Mouse (Mus musculus) left cerebral cortex, adult 2 months (tissue): ENCODE results near the gene Apmap. TPM values are rescaled to one million over a fixed set of nuclear protein-coding genes. Genes with fewer than 3 reads are reported as not detected.

ENCODE experiments used
- DNase-seq, 2 experiments: peaks; one replicate each; pipeline ENCODE4 v3.0.0; 2021 to 2022; ENCODE audit warnings: low spot score in 2 of 2, mixed read lengths in 1 of 2; ENCODE audit errors: extremely low spot score in 1 of 2
- H3K27ac ChIP-seq: fragments of 200-600 bp; 2 replicates; pipeline ENCODE4 v1.8.1; 2022
- H3K4me3 ChIP-seq: fragments of 200-600 bp; 2 replicates; pipeline ENCODE4 v1.8.1; 2022
- CTCF ChIP-seq: fragments of 200-600 bp; IDR thresholded peaks from 2 replicates; pipeline ENCODE4 v1.8.1; 2022; ENCODE audit warnings: antibody characterized with exemption, mild to moderate bottlenecking, moderate library complexity
- intact Hi-C: fragments of 180-260 bp; cut with DNase I; formaldehyde crosslinking; loops from one replicate; pipeline ENCODE4 v1.15.1; 2025
- total RNA-seq, 2 experiments: library from RNA; stranded (reverse); gene quantifications; 2 replicates each; pipeline ENCODE4 v1.2.3; 2021

Apmap gene
- total RNA-seq, 2 experiments from 2014 or later = 49.5 to 56.7 TPM

DNA sequence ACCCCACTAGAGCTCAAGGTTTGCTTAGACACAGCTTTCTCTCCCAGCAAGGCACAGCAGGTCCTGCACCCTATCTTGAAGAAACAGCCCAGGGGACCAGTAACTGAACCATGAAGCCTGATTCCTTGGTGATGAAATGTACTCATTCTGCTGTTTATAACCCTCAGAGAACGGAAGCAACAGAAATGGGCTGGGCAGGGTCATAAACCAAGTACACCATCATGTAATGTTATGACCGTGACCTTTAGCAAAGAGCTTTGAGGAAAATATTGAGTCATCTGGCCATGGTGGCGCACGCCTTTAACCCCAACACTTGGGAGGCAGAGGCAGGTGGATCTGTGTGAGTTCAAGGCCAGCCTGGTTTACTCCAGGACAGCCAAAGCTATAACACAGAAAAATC is 36.9 kb upstream of the Apmap start:
- intact Hi-C loops = no loop called here
- H3K4me3 ChIP-seq = no peak overlapping the region
- no peak for TF ChIP-seq CTCF
- H3K27ac ChIP-seq = peak overlapping the region; percentile 55; the same call in 1 of the 2 replicates
- no peak for DNase-seq

DNA sequence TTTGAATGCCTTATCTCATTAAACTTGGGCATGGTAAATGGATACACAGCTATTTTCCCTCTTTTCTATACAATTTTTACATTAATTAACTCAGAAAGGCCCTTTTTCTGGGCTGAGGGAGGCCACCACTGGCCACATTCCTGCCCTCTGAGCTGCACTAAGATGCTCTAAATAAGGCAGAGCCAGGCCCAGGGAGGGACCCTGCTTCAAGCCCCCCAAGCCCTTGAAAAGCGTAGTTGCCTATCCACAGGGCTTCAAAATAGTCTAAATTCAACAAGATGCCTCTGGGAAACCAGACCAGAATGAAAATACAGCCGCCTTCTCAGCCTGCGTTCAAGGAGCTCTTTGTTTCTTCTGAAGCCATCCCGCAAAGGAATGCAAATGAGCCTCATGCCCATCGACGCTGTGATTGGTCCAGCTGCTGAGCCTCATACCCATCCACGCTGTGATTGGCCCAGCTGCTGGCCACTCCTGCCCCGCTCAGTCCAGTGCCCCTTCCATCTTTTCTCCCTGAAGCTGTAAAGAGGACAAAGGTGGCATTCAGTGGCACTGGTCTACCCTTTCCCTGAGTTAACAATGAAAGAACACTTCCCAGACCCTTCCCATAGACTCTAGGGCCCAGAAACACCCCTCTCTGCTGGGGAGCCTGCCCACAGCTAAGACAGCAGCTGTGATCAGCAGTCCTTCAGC is 35.5 kb upstream of the Apmap start:
- DNase-seq = peak; percentile 22 to 67
- TF ChIP-seq CTCF = no peak
- intact Hi-C loops = no loop called here
- Histone ChIP-seq H3K4me3 (no peak overlapping the region), H3K27ac (peak overlapping the region; percentile 74)

DNA sequence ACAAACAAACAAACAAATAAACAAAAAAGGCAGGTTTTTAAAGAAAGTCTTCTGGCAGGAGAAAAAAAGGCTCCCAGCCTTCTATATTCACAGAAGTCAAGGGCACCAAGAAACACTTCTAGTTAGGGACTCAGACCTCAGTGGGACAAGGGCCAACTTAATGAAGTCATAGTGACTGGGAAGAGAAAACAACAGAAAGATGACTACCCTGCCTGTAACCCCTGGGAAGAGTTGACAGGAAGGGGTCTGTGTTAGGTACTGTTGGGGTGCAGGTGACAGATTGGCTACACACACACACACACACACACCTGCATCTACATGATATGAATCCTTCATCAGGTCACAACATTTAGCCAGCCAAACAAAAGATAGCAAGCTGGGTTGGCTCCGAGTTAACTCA is 34.8 kb upstream of the Apmap start:
- intact Hi-C loops = no loop called here
- no peak for DNase-seq
- H3K27ac ChIP-seq = peak overlapping the region; percentile 74
- TF ChIP-seq CTCF = no peak
- no peak overlapping the region for H3K4me3 ChIP-seq

DNA sequence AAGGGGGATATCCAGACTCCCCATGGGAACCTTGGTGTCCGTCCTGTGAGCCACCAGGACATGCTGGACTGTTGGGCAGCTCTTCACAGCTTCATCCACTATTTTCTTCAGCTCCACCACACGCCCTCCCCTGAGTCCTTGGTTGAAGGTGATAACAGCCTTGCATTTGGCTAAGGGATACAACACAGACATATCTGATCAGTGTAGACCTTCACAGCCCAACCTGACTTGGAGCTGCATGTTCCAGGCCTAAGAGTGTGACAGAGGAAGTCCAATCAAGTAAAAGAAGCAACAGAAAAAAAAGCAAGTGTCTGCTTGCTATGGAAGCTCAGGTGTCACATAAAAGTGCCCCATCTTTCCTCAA is 30.0 kb upstream of the Apmap start:
- no peak for DNase-seq
- TF ChIP-seq CTCF = no peak
- Histone ChIP-seq H3K27ac (no peak overlapping the region), H3K4me3 (no peak overlapping the region)
- intact Hi-C loops = no loop called here

DNA sequence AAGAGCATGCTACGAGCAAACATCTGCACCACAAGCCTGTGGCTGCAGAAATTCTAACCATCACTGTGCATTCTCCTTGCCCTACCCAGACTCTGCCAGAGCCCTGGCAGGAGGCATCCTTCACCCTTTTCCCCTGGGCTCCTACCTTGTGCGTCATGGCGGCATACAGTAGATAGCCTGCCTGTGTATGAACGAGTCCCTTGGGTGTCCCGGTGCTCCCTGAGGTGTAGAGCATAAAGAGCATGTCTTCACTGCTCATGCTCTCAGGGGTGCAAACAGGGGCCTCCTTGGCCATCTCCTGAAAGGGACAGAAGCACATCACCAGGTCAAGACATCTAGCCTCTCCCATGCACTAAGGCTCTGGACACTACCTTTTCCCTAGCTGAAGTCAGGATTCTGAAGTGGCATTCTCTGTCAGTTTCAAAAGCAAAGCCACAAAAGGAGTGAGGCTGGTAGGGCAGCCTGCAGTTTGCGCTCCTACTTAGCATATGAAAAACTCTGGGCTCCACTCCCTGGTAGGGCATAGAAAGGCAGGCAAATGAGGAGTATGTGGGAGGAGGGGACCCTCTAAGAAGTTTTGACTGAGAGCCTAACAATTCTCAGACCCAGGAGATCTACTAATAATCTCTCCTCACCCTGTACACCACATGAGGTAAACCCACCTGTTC is 29.5 kb upstream of the Apmap start:
- no peak overlapping the region for H3K4me3 ChIP-seq
- TF ChIP-seq CTCF = no peak
- no peak for DNase-seq
- H3K27ac ChIP-seq = 0 out of 2 replicates have a peak overlapping the region, but pooled peaks have one; percentile 17
- intact Hi-C loops = no loop called here

DNA sequence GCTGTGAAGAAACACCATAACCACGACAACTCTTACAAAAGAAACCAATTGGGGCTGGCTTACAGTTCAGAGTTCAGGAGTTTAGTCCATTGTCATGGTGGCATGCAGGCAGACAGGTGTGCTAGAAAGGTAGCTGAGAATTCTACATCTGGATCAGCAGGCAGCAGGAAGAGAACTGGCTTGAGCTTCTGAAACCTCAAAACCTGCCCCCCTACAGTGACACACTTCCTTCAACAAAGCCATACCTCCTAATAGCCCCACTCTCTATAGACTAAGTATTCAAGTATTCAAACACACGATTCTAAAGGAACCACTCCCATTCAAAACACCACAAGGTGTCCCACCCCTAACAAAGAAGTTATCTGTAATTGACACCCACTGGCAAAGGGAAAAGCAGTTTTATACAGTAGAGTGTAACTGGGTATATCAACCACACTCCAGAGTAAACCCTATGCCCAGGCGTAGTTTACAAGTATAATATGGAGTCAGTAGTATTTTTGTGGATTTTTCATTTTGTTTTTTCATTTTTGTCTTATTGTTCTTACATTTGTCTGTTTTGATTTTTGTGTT is 27.6 kb upstream of the Apmap start:
- Histone ChIP-seq H3K27ac (no peak overlapping the region), H3K4me3 (no peak overlapping the region)
- intact Hi-C loops = no loop called here
- TF ChIP-seq CTCF = no peak
- DNase-seq = no peak

DNA sequence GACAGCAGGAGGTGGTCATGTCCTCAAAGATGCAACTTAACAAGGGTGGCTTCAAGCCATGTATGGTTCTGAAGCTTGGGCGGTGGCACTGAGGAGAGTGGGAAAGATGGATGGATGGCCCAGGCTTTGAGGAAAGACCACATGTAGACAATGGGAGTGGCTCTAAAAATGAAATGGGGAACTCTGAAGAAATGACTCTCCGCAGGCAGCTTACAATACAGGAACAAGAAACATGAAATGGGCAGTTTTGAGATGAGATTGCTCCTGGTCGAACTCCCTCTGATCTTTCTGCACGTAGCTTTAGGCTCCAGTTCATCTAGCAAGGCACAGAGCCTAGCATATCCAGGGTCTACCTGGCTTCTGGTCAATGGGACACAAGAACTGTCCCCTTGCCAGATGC is 20.9 kb upstream of the Apmap start:
- intact Hi-C loops = no loop called here
- no peak overlapping the region for H3K4me3 ChIP-seq
- H3K27ac ChIP-seq = no peak overlapping the region
- TF ChIP-seq CTCF = no peak
- no peak for DNase-seq

GRCm38 (mm10) chr2:150627140-150627539 is 18.8 kb upstream of the Apmap start:
- DNase-seq = no peak
- no peak overlapping the region for H3K4me3 ChIP-seq
- no peak overlapping the region for H3K27ac ChIP-seq
- intact Hi-C loops = no loop called here
- TF ChIP-seq CTCF = no peak

DNA sequence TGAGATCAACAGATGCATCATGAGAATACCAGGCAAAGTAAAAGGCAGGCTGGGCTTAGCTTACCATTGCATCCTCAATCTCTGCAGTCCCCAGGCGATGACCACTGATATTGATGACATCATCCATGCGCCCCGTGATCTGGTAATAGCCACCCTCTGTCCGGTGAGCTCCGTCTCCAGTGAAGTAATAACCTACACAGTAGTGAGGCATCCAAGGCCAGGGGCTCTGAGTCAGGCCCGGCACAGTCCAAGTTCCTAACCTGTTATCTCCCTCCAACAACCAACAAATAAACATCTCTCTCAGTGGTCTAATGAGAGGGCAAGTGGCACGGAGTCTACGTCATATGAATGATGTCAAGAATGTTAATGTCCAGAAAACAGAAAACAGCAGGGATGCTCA is 16.6 kb upstream of the Apmap start:
- Histone ChIP-seq H3K27ac (no peak overlapping the region), H3K4me3 (no peak overlapping the region)
- no peak for DNase-seq
- intact Hi-C loops = no loop called here
- TF ChIP-seq CTCF = no peak

DNA sequence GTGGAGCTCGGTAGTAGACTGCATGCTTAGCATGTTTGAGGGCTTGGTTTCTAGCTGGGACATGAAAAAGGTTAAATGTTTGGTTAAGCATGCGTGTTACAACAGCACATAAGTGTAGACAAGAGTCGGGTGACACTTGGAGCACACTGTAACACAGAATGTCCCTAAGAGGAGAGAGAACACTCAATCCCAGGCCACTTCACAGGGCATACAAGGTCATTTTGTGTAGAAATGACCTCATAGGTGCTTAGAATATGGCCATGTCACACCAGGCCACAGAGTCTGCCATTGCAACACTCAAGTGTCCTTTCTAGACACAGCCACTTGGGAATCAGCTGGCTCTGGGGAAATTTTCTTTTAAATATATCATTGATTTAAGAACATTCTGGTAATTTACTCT is 15.6 kb upstream of the Apmap start:
- H3K27ac ChIP-seq = no peak overlapping the region
- intact Hi-C loops = no loop called here
- DNase-seq = no peak
- TF ChIP-seq CTCF = no peak
- H3K4me3 ChIP-seq = no peak overlapping the region

GRCm38 (mm10) chr2:150621698-150622097 is 13.3 kb upstream of the Apmap start:
- no peak overlapping the region for H3K27ac ChIP-seq
- DNase-seq = no peak

GRCm38 (mm10) chr2:150610097-150610496 is 1.7 kb upstream of the Apmap start:
- intact Hi-C loops = no loop called here
- no peak for TF ChIP-seq CTCF
- no peak overlapping the region for H3K4me3 ChIP-seq
- no peak overlapping the region for H3K27ac ChIP-seq
- no peak for DNase-seq

More at GRCm38 (mm10) chr2:150621698-150622097, 13.3 kb upstream of the Apmap start:
- H3K4me3 ChIP-seq = no peak overlapping the region
- no peak for TF ChIP-seq CTCF
- intact Hi-C loops = no loop called here
